Mouse (Mus musculus) thymus, adult 18-20 months (tissue): ENCODE measurements around the gene Lsm4.

ENCODE experiments used
- DNase-seq, 2 experiments: peaks; one replicate each; pipeline ENCODE4 v3.0.0; 2022; ENCODE audit warnings: mixed read lengths in 2 of 2

Gene Lsm4

GRCm38 (mm10) chr8:70680039-70680438, 7.0 kb downstream of the Lsm4 start:
- DNase-seq, result no peak

- DNase-seq, result no peak
Observed at GRCm38 (mm10) chr8:70681410-70681809, 8.4 kb downstream of the Lsm4 start.

GRCm38 (mm10) chr8:70682193-70682592, 9.1 kb downstream of the Lsm4 start:
- DNase-seq, result no peak

GRCm38 (mm10) chr8:70682692-70683091, 9.6 kb downstream of the Lsm4 start:
- DNase-seq, result no peak

GRCm38 (mm10) chr8:70684291-70684690, 11.2 kb downstream of the Lsm4 start:
- no peak for DNase-seq

- no peak for DNase-seq
Observed at GRCm38 (mm10) chr8:70687576-70687975, 14.5 kb downstream of the Lsm4 start.

GRCm38 (mm10) chr8:70688136-70688535, 15.1 kb downstream of the Lsm4 start:
- no peak for DNase-seq

- no peak for DNase-seq
Observed at GRCm38 (mm10) chr8:70689892-70690390, 16.9 kb downstream of the Lsm4 start.

GRCm38 (mm10) chr8:70691230-70691629, 18.2 kb downstream of the Lsm4 start:
- no peak for DNase-seq

- DNase-seq, result no peak
Observed at GRCm38 (mm10) chr8:70691727-70692231, 18.7 kb downstream of the Lsm4 start.

- DNase-seq, result no peak
Observed at GRCm38 (mm10) chr8:70693636-70694035, 20.6 kb downstream of the Lsm4 start.

GRCm38 (mm10) chr8:70695318-70696018, 22.4 kb downstream of the Lsm4 start:
- DNase-seq, result peak; percentile 79 to 84

GRCm38 (mm10) chr8:70696019-70696885, 23.2 kb downstream of the Lsm4 start:
- peak; percentile 58 to 72 for DNase-seq

GRCm38 (mm10) chr8:70696946-70697345, 23.9 kb downstream of the Lsm4 start:
- no peak for DNase-seq

- no peak for DNase-seq
Observed at GRCm38 (mm10) chr8:70697366-70698250, 24.6 kb downstream of the Lsm4 start.

GRCm38 (mm10) chr8:70698310-70699109, 25.5 kb downstream of the Lsm4 start, which contains the start of gene Jund:
TSS of gene Jund (plus strand) at chr8:70698949.
- DNase-seq, result peak; percentile 98

GRCm38 (mm10) chr8:70699116-70699833, 26.2 kb downstream of the Lsm4 start:
- DNase-seq, result peak; percentile 58 to 73

GRCm38 (mm10) chr8:70699834-70700554, 26.9 kb downstream of the Lsm4 start:
- peak; percentile 86 to 87 for DNase-seq

GRCm38 (mm10) chr8:70700555-70700922, 27.5 kb downstream of the Lsm4 start:
- DNase-seq, result peak; percentile 87 to 90
